In genomic region chr8:94540025-94540424, GRCm38 (mm10) we compare ENCODE assay signal across 21 mouse cellular contexts. TPM values are rescaled to one million over a fixed set of nuclear protein-coding genes. Genes with fewer than 3 reads are reported as not detected.
A peak's percentile ranks its signal among the peaks of the same experiment; 100 is the strongest.
DNase-seq lines count a peak whose midpoint lies in the region; ATAC-seq and TF ChIP-seq lines count a peak whose summit lies in the region.
"Had no signal": no experiment of that assay in that cellular context is flagged by ENCODE, and none has a peak within 500 bp of the region (broad histone marks: within the 10 kb centered on the region; RNA-seq: fewer than 3 reads in every experiment).

No protein-coding gene starts in this region.

- DNase-seq in 416B (ENCODE audit: low read depth): peak; percentile 52
- DNase-seq in forebrain, embryonic 10.5 days (ENCODE audit: extremely low spot score, low spot score): no peak
- no peak for DNase-seq in layer of hippocampus, postnatal 25 days (ENCODE audit: extremely low spot score in 1 of 2, low spot score in 1 of 2)
- no peak for DNase-seq in urinary bladder, postnatal 25 days (ENCODE audit: low spot score)
- DNase-seq: adrenal gland, adult 8-10 months; adrenal gland, postnatal 14 days; B cell, adult 2 months; cerebellum, adult 11-12 months; cerebellum, adult 2 months; cerebellum, adult 9-10 months; cerebellum, postnatal 36 days; embryo, embryonic 11 days; forebrain, postnatal 0 days had no signal

- 94% methylated on average over 2 of the region's 2 CpGs for WGBS in forebrain, embryonic 10.5 days

- peaks cover 12% of the 10 kb centered on the region for H3K4me1 ChIP-seq in forebrain, embryonic 10.5 days

- no peak overlapping the region for H3ac ChIP-seq in C2C12 (ENCODE audit: control insufficient read depth, insufficient read length, low read depth)

- H3K36me3 ChIP-seq in C2C12 (ENCODE audit: control insufficient read depth, insufficient read depth): no peaks in the 10 kb centered on the region
- no peaks in the 10 kb centered on the region for H3K36me3 ChIP-seq in forebrain, embryonic 10.5 days (replicated peaks)
- H3K36me3 ChIP-seq: embryonic facial prominence, embryonic 13.5 days; embryonic facial prominence, embryonic 15.5 days; forebrain, embryonic 15.5 days had no signal

- H3K79me2 ChIP-seq in C2C12 (ENCODE audit: control insufficient read depth, insufficient read depth): peaks cover 49% of the 10 kb centered on the region

- H3K9me3 ChIP-seq in forebrain, embryonic 10.5 days: no peaks in the 10 kb centered on the region
- H3K9me3 ChIP-seq: embryonic facial prominence, embryonic 13.5 days; embryonic facial prominence, embryonic 15.5 days; forebrain, embryonic 13.5 days; forebrain, embryonic 15.5 days had no signal

- no peak for TF ChIP-seq CTCF in C2C12 (IDR thresholded peaks at IDR 0.05; ENCODE audit: control insufficient read depth, insufficient read depth, insufficient read length)

- no peak overlapping the region for H3K4me3 ChIP-seq in C2C12 (ENCODE audit: insufficient read depth, poor library complexity, severe bottlenecking)
- no peak overlapping the region for H3K4me3 ChIP-seq in forebrain, embryonic 10.5 days
- H3K4me3 ChIP-seq: embryonic facial prominence, embryonic 13.5 days; embryonic facial prominence, embryonic 15.5 days; forebrain, embryonic 13.5 days; forebrain, embryonic 15.5 days had no signal

- H3K27ac ChIP-seq in forebrain, embryonic 10.5 days: no peak overlapping the region
- H3K27ac ChIP-seq: embryonic facial prominence, embryonic 13.5 days; embryonic facial prominence, embryonic 15.5 days; forebrain, embryonic 13.5 days; forebrain, embryonic 15.5 days had no signal

- H3K27me3 ChIP-seq in C2C12 (ENCODE audit: control insufficient read depth, insufficient read depth, insufficient read length): no peaks in the 10 kb centered on the region
- peaks cover 12% of the 10 kb centered on the region for H3K27me3 ChIP-seq in forebrain, embryonic 10.5 days (ENCODE audit: poor library complexity, severe bottlenecking)
- H3K27me3 ChIP-seq: forebrain, embryonic 13.5 days; forebrain, embryonic 15.5 days; Patski had no signal

- ATAC-seq in erythroblast, adult 5-6 weeks (replicated peaks; ENCODE audit: low FRiP score, poor library complexity, severe bottlenecking): 0 out of 2 replicates have a peak, but pooled peaks have one; percentile 43
- ATAC-seq: activated CD4-positive, CD25-positive, alpha-beta regulatory T cell, adult 4 months; forebrain, embryonic 13.5 days; forebrain, embryonic 15.5 days; forebrain, postnatal 0 days; Patski had no signal

- peaks cover 4% of the 10 kb centered on the region for H3K79me3 ChIP-seq in C2C12 (ENCODE audit: low read depth)

TF ChIP-seq in C2C12, 6 proteins besides CTCF, POLR2A, EP300 and RAD21:
- TF ChIP-seq CEBPB (IDR thresholded peaks at IDR 0.05; ENCODE audit: low read depth) (no peak), FOSL1 (IDR thresholded peaks at IDR 0.05; ENCODE audit: insufficient read depth, low read length, poor library complexity, severe bottlenecking) (no peak), USF1 (IDR thresholded peaks at IDR 0.05; ENCODE audit: low read depth) (peak; percentile 35)

RNA-seq across cellular contexts. Expression of gene Cpne2, which starts 7.2 kb away (rescaled TPM):
- 59.9 TPM for polyA plus RNA-seq in C2C12 (2012; fragmentation: generic; extraction: Trizol)
- 39.0 and 44.9 TPM in 2 replicates for total RNA-seq in erythroblast, adult 5-6 weeks (2015; ENCODE audit: low replicate concordance)
- total RNA-seq in erythroblast, adult 5-6 weeks (2017; ENCODE audit: low replicate concordance): 16.8 and 30.0 TPM in 2 replicates
- polyA plus RNA-seq in forebrain, embryonic 10.5 days (2016; fragmentation: Nextera tagmentation; extraction: Ambion mirVana): 16.2 and 16.3 TPM in 2 replicates
- 10 to 100 TPM; 40.0 to 42.4 TPM for total RNA-seq in layer of hippocampus, postnatal 25 days (2021)
